Mouse (Mus musculus): ENCODE measurements around the gene Fgd6.

GRCm38 (mm10) chr10:94034876-94035657 lies 734 bp upstream of the Fgd6 start:
- TF ChIP-seq CTCF (conservative IDR thresholded peaks at IDR 0.05; ENCODE audit: insufficient read depth, insufficient read length, low read depth, low read length) = no peak
- no peak for TF ChIP-seq POLR2A (IDR thresholded peaks at IDR 0.05; ENCODE audit: low read depth, low read length)
